Mouse (Mus musculus) layer of hippocampus, adult 8-10 months (tissue): ENCODE results near the gene Cadm4. TPM values are rescaled to one million over a fixed set of nuclear protein-coding genes. Genes with fewer than 3 reads are reported as not detected.

Experiments used
- total RNA-seq, 4 experiments: library from RNA; stranded (reverse); gene quantifications; 2 replicates each; pipeline ENCODE4 v1.2.4; 2022

Gene Cadm4
- total RNA-seq, 4 experiments from 2014 or later, result 123 to 166 (median 143) TPM

Other genes starting within 250 kb of the Cadm4 start
- gene Zfp109, start 244.5 kb upstream of the Cadm4 start, total RNA-seq, result 10 to 100 TPM in 1 of 4 experiments, 1 to 10 TPM in 3; 8.0 to 10.8 (median 9.1) TPM
- gene Zfp108, start 227.2 kb upstream of the Cadm4 start, total RNA-seq, result 10 to 100 TPM in 1 of 4 experiments, 1 to 10 TPM in 3; 8.0 to 10.2 (median 9.0) TPM
- 10 to 100 TPM; 12.4 to 20.1 (median 13.8) TPM for gene Zfp93, start 211.6 kb upstream of the Cadm4 start, total RNA-seq
- gene Zfp61, start 180.8 kb upstream of the Cadm4 start, total RNA-seq, result 10 to 100 TPM; 19.3 to 30.5 (median 24.7) TPM
- gene Zfp94, start 165.4 kb upstream of the Cadm4 start, total RNA-seq, result 10 to 100 TPM; 14.4 to 18.3 (median 15.6) TPM
- gene Tescl, start 148.1 kb upstream of the Cadm4 start, total RNA-seq, result not detected
- not detected for gene Lypd5, start 132.8 kb upstream of the Cadm4 start, total RNA-seq
- 1 to 10 TPM in 1 of 4 experiments, under 1 TPM in 2, not detected in 1; 0.27 to 1.2 (median 0.90) TPM for gene Kcnn4, start 111.8 kb upstream of the Cadm4 start, total RNA-seq
- gene Smg9, start 82.4 kb upstream of the Cadm4 start, total RNA-seq, result 10 to 100 TPM; 33.8 to 49.8 (median 44.0) TPM
- gene Irgc1, start 29.7 kb upstream of the Cadm4 start, total RNA-seq, result not detected
- gene Plaur, start 19.5 kb upstream of the Cadm4 start, total RNA-seq, result 1 to 10 TPM in 3 of 4 experiments, under 1 TPM in 1; 0.87 to 8.3 (median 2.7) TPM
- gene Zfp428, start 25.0 kb downstream of the Cadm4 start, total RNA-seq, result 10 to 100 TPM; 29.7 to 38.9 (median 34.5) TPM
- gene AC161166.1, start 30.4 kb downstream of the Cadm4 start, total RNA-seq, result not detected
- 10 to 100 TPM; 53.6 to 65.2 (median 60.0) TPM for gene Irgq, start 48.7 kb downstream of the Cadm4 start, total RNA-seq
- gene Pinlyp, start 64.1 kb downstream of the Cadm4 start, total RNA-seq, result under 1 TPM in 1 of 4 experiments, not detected in 3; 0.41 TPM
- 10 to 100 TPM; 32.9 to 44.7 (median 41.3) TPM for gene Xrcc1, start 64.3 kb downstream of the Cadm4 start, total RNA-seq
- gene Ethe1, start 105.5 kb downstream of the Cadm4 start, total RNA-seq, result 10 to 100 TPM; 10.9 to 15.8 (median 12.3) TPM
- gene Zfp575, start 105.6 kb downstream of the Cadm4 start, total RNA-seq, result 1 to 10 TPM; 4.0 to 5.2 (median 4.9) TPM
- under 1 TPM; 0.27 to 0.73 (median 0.35) TPM for gene Phldb3, start 128.7 kb downstream of the Cadm4 start, total RNA-seq
- 1 to 10 TPM in 1 of 4 experiments, under 1 TPM in 3; 0.19 to 1.1 (median 0.34) TPM for gene Lypd3, start 154.5 kb downstream of the Cadm4 start, total RNA-seq
- not detected for gene Tex101, start 194.7 kb downstream of the Cadm4 start, total RNA-seq
- not detected for gene BC049730, start 227.2 kb downstream of the Cadm4 start, total RNA-seq
- gene Gm4763, start 244.9 kb downstream of the Cadm4 start, total RNA-seq, result not detected